Mouse (Mus musculus): ENCODE results near the gene 1700029F12Rik.

DNA sequence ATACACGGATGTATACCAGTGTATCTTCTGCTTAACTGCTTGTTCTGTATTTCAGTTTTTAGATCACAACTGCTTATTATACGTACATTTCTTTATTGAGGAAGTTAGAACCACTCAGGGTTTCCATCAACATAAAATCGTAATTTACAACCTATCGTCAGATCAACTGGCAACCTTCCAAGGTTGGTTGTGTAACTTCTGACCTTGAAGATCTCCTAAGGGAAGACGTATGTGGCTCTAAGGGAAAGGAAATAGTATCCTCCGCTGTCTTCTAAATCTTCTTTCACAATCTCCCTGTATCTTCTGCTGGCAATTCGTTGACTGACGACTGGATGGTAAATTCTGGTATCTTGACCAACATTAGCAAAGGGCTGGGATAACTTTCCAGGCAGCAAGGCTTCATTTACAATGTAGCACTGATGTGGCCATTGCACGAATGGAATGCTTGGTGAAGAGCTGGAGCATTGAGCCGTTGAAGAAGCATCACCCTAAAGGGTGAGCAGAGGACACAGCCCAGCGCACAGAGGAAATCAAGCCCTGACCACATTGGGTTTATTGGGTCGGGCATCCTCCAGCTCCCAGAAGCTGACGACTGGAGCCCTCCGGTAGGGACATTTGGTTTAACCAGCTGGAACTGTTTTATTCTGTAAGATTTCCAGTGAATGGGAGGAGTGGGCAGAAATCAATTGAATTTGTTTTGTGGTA lies 43.4 kb downstream of the 1700029F12Rik start:
- no peak for TF ChIP-seq POLR2A (IDR thresholded peaks at IDR 0.05; ENCODE audit: low read depth, low read length)
- TF ChIP-seq CTCF (conservative IDR thresholded peaks at IDR 0.05 in 1 of 2, IDR thresholded peaks at IDR 0.05 in 1 of 2; ENCODE audit: low read depth in 2 of 2, low read length in 2 of 2) = no peak
- TF ChIP-seq ZMIZ1 (IDR thresholded peaks at IDR 0.05; ENCODE audit: low read depth, low read length) = no peak

All from CH12.LX (cell line).